Mouse (Mus musculus): ENCODE results near the gene Bub1b. TPM values are rescaled to one million over a fixed set of nuclear protein-coding genes. Genes with fewer than 3 reads are reported as not detected.

Bub1b gene
- total and polyA plus RNA-seq, 2 experiments from 2014 or later = 6.5 to 10.1 TPM

GRCm38 (mm10) chr2:118663804-118664766, 66.1 kb downstream of the Bub1b start:
- Histone ChIP-seq H3K4me3 (ENCODE audit: low read depth, low read length) (peak overlapping the region; percentile 58), H3K9me3 (ENCODE audit: low read length) (no peaks in the 10 kb centered on the region), H3K27ac (ENCODE audit: low read depth, low read length) (peak overlapping the region; percentile 74), H3K9ac (peak overlapping the region; percentile 68), H3K36me3 (ENCODE audit: insufficient read depth) (no peaks in the 10 kb centered on the region), H3K27me3 (ENCODE audit: insufficient read depth, low read length) (no peaks in the 10 kb centered on the region), H3K4me1 (ENCODE audit: insufficient read depth) (peaks cover 27% of the 10 kb centered on the region), H3K4me2 (ENCODE audit: low read depth) (peak overlapping the region; percentile 69)
- DNase-seq (peak; percentile 46), ATAC-seq (peak; percentile 21)
- 42% methylated on average over 19 of the region's 19 CpGs for WGBS
- TF ChIP-seq CTCF (IDR thresholded peaks at IDR 0.05; ENCODE audit: low read depth) = no peak; the same call in 1 of the 2 replicates

GRCm38 (mm10) chr2:118664975-118665516, 67.0 kb downstream of the Bub1b start:
- H3K4me1 ChIP-seq (ENCODE audit: insufficient read depth) = peaks cover 20% of the 10 kb centered on the region

GRCm38 (mm10) chr2:118665616-118666015, 67.6 kb downstream of the Bub1b start:
- Histone ChIP-seq H3K4me2 (ENCODE audit: low read depth) (peak overlapping the region; percentile 69), H3K4me3 (ENCODE audit: low read depth, low read length) (no peak overlapping the region), H3K4me1 (ENCODE audit: insufficient read depth) (peaks cover 19% of the 10 kb centered on the region), H3K9me3 (ENCODE audit: low read length) (no peaks in the 10 kb centered on the region), H3K27ac (ENCODE audit: low read depth, low read length) (no peak overlapping the region), H3K9ac (no peak overlapping the region), H3K27me3 (ENCODE audit: insufficient read depth, low read length) (no peaks in the 10 kb centered on the region), H3K36me3 (ENCODE audit: insufficient read depth) (no peaks in the 10 kb centered on the region)
- DNase-seq (no peak), ATAC-seq (no peak)
- no peak for TF ChIP-seq CTCF (IDR thresholded peaks at IDR 0.05; ENCODE audit: low read depth)
- WGBS = 87% methylated on average over 4 of the region's 4 CpGs

More at GRCm38 (mm10) chr2:118664975-118665516, 67.0 kb downstream of the Bub1b start:
- Histone ChIP-seq H3K4me2 (ENCODE audit: low read depth) (peak overlapping the region; percentile 69), H3K9me3 (ENCODE audit: low read length) (no peaks in the 10 kb centered on the region), H3K36me3 (ENCODE audit: insufficient read depth) (no peaks in the 10 kb centered on the region), H3K27ac (ENCODE audit: low read depth, low read length) (no peak overlapping the region), H3K4me3 (ENCODE audit: low read depth, low read length) (no peak overlapping the region; the same call in 1 of the 2 replicates), H3K9ac (no peak overlapping the region; the same call in 1 of the 2 replicates), H3K27me3 (ENCODE audit: insufficient read depth, low read length) (no peaks in the 10 kb centered on the region)
- ATAC-seq (no peak), DNase-seq (no peak)
- no peak for TF ChIP-seq CTCF (IDR thresholded peaks at IDR 0.05; ENCODE audit: low read depth)
- 88% methylated on average over 3 of the region's 3 CpGs for WGBS

GRCm38 (mm10) chr2:118667181-118667580, 69.2 kb downstream of the Bub1b start:
- no peak for DNase-seq
- Histone ChIP-seq H3K4me1 (ENCODE audit: insufficient read depth) (peaks cover 19% of the 10 kb centered on the region), H3K9me3 (ENCODE audit: low read length) (no peaks in the 10 kb centered on the region), H3K36me3 (ENCODE audit: insufficient read depth) (no peaks in the 10 kb centered on the region), H3K27ac (ENCODE audit: low read depth, low read length) (no peak overlapping the region), H3K9ac (no peak overlapping the region), H3K4me3 (ENCODE audit: low read depth, low read length) (no peak overlapping the region), H3K27me3 (ENCODE audit: insufficient read depth, low read length) (no peaks in the 10 kb centered on the region), H3K4me2 (ENCODE audit: low read depth) (no peak overlapping the region)
- TF ChIP-seq CTCF (IDR thresholded peaks at IDR 0.05; ENCODE audit: low read depth) = no peak
- ATAC-seq = no peak
- WGBS = 67% methylated on average over 5 of the region's 5 CpGs

- H3K27ac ChIP-seq (ENCODE audit: low read depth, low read length) = no peak overlapping the region
- WGBS = 71% methylated on average over 6 of the region's 6 CpGs
- H3K9ac ChIP-seq = no peak overlapping the region
- DNase-seq = no peak
- no peak overlapping the region for H3K4me2 ChIP-seq (ENCODE audit: low read depth)
- H3K36me3 ChIP-seq (ENCODE audit: insufficient read depth) = no peaks in the 10 kb centered on the region
- H3K4me3 ChIP-seq (ENCODE audit: low read depth, low read length) = no peak overlapping the region
- no peaks in the 10 kb centered on the region for H3K27me3 ChIP-seq (ENCODE audit: insufficient read depth, low read length)
- no peaks in the 10 kb centered on the region for H3K9me3 ChIP-seq (ENCODE audit: low read length)
- H3K4me1 ChIP-seq (ENCODE audit: insufficient read depth) = peaks cover 10% of the 10 kb centered on the region
- no peak for ATAC-seq
- no peak for TF ChIP-seq CTCF (IDR thresholded peaks at IDR 0.05; ENCODE audit: low read depth)
These were observed 71.2 kb downstream of the Bub1b start for GRCm38 (mm10) chr2:118669245-118669644.

DNA sequence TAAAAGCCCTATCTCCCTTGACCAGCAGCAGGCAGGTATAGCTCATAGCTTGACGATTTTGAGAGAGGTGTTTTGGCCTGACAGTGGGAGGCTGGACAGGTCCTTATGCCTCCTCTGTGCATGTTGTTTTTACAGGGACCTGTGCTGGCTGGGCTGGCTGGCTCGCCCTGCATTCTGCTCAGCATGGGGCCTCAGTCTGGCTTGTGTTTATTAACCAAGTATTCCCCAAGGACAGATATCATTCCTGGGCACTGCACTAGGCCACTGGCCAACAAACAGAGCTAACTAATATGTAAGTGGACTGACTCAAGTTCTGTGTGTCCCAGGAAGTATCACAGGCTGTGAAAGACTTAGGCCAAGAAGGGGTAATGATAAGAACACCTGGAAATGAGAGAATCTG, 71.8 kb downstream of the Bub1b start:
- Histone ChIP-seq H3K27me3 (ENCODE audit: insufficient read depth, low read length) (peaks cover 3% of the 10 kb centered on the region; the same call in 1 of the 2 replicates), H3K4me2 (ENCODE audit: low read depth) (no peak overlapping the region), H3K9ac (no peak overlapping the region), H3K27ac (ENCODE audit: low read depth, low read length) (no peak overlapping the region), H3K36me3 (ENCODE audit: insufficient read depth) (no peaks in the 10 kb centered on the region), H3K4me3 (ENCODE audit: low read depth, low read length) (no peak overlapping the region), H3K9me3 (ENCODE audit: low read length) (no peaks in the 10 kb centered on the region), H3K4me1 (ENCODE audit: insufficient read depth) (peaks cover 10% of the 10 kb centered on the region)
- no peak for TF ChIP-seq CTCF (IDR thresholded peaks at IDR 0.05; ENCODE audit: low read depth)
- WGBS = 47% methylated on average over 2 of the region's 2 CpGs
- DNase-seq (no peak), ATAC-seq (no peak)

- H3K27me3 ChIP-seq (ENCODE audit: insufficient read depth, low read length) = peaks cover 11% of the 10 kb centered on the region
- no peak overlapping the region for H3K9ac ChIP-seq
- H3K4me2 ChIP-seq (ENCODE audit: low read depth) = no peak overlapping the region
- peaks cover 3% of the 10 kb centered on the region for H3K4me1 ChIP-seq (ENCODE audit: insufficient read depth)
- no peaks in the 10 kb centered on the region for H3K9me3 ChIP-seq (ENCODE audit: low read length)
- no peak for TF ChIP-seq CTCF (IDR thresholded peaks at IDR 0.05; ENCODE audit: low read depth)
- H3K27ac ChIP-seq (ENCODE audit: low read depth, low read length) = no peak overlapping the region
- H3K4me3 ChIP-seq (ENCODE audit: low read depth, low read length) = no peak overlapping the region
- DNase-seq = no peak
- no peaks in the 10 kb centered on the region for H3K36me3 ChIP-seq (ENCODE audit: insufficient read depth)
- WGBS = 81% methylated on average over 1 of the region's 1 CpGs
- no peak for ATAC-seq
These were observed 73.7 kb downstream of the Bub1b start for GRCm38 (mm10) chr2:118671728-118672127.
